Mouse (Mus musculus) thymus, adult 2 months (tissue): Measurements from ENCODE around the gene Gm884. TPM values are rescaled to one million over a fixed set of nuclear protein-coding genes. Genes with fewer than 3 reads are reported as not detected.
"Not testable (repeated sequence)": the region's sequence is repeated elsewhere in the genome, so short reads cannot be mapped to it uniquely, and the experiment has no call there.

ENCODE experiments used
- DNase-seq: peaks from one replicate; pipeline ENCODE4 v3.0.0; 2021
- H3K27ac ChIP-seq: fragments of 200-500 bp; 2 replicates; pipeline ENCODE4 v1.5.1; 2012; ENCODE audit warnings: low read length, control low read depth; ENCODE audit not compliant: control insufficient read depth, insufficient read depth
- H3K27me3 ChIP-seq: fragments of 200-500 bp; 2 replicates; pipeline ENCODE4 v1.6.1; 2012; ENCODE audit warnings: mild to moderate bottlenecking, low read length, moderate library complexity, mixed read lengths; ENCODE audit not compliant: control insufficient read depth, insufficient read depth
- H3K36me3 ChIP-seq: fragments of 200-500 bp; 2 replicates; pipeline ENCODE4 v1.6.1; 2012; ENCODE audit warnings: mild to moderate bottlenecking, low read length, moderate library complexity; ENCODE audit not compliant: control insufficient read depth, insufficient read depth
- H3K4me1 ChIP-seq: fragments of 200-500 bp; replicated peaks from 2 replicates; pipeline ENCODE4 v1.6.1; 2012; ENCODE audit warnings: low read length; ENCODE audit not compliant: control insufficient read depth, insufficient read depth
- H3K4me3 ChIP-seq: fragments of 200-500 bp; 2 replicates; pipeline ENCODE4 v1.5.1; 2012; ENCODE audit warnings: mild to moderate bottlenecking, low read length, control low read depth, moderate library complexity; ENCODE audit not compliant: control insufficient read depth, insufficient read depth
- CTCF ChIP-seq: fragments of 200-500 bp; IDR thresholded peaks from 2 replicates; pipeline ENCODE4 v1.5.1; 2012; ENCODE audit warnings: mild to moderate bottlenecking, control low read depth, low read length, moderate library complexity, borderline replicate concordance; ENCODE audit not compliant: control insufficient read depth, poor library complexity, insufficient read depth; ENCODE audit errors: extremely low read depth
- POLR2A ChIP-seq: fragments of 200-500 bp; IDR thresholded peaks from 2 replicates; pipeline ENCODE4 v1.6.1; 2012; ENCODE audit warnings: mild to moderate bottlenecking, low read length, control low read depth, moderate library complexity; ENCODE audit not compliant: control insufficient read depth, poor library complexity, insufficient read depth; ENCODE audit errors: extremely low read depth
- WGBS: fragments of 180-500 bp; shearing (Covaris S2); methylation state at CpG from one replicate; pipeline ENCODE4 v1.1.7; 2018; 5-methylcytosine and 5-hydroxymethylcytosine counted together
- polyA plus RNA-seq: library from polyadenylated mRNA; depleted of rRNA; stranded (reverse); fragments of >200 nt; gene quantifications from 2 replicates; pipeline ENCODE4 v1.2.3, GENCODE M21; 2012; rRNA removed

Gene Gm884
- polyA plus RNA-seq, 1 experiment: not detected

DNA sequence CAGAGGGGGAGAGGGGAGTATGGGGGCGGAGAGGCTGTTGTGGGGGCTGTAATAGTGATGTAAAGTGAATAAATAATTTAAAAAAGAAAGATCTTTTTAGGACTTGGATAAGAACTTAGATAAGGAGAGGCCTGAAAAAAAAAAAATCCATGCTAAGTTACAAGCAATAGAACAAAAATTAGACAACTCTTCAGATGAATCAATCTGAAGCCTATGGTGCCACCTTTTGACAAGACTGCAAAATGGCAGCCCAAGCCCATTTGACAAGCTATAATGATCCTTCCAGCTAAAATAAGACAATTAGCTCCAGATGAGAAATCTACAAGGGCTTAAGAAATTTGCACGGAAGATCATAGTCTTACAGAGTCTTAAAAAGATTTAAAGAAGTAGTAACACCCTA is 64.9 kb downstream of the Gm884 start:
- no peak for DNase-seq
- Histone ChIP-seq H3K4me1 (no peaks in the 10 kb centered on the region), H3K27me3 (no peaks in the 10 kb centered on the region)

DNA sequence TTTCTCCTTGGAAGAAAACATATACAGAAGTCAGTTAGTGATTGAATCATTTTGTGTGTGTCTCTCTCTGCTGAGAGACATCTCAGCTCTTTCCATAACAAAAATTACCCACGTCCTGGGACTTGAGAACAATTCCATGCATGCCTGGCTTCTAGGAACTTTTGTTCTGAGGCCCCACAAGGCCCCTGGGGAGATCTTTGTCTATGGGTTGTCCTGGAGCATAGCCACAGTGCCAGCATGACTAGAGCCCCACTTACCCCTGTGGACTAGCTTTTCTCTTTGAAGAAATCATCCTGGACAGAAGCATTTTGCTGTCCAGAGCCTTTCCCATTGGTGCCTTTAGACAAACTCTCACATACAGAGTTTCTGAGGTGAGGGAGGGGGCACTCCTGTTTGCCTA is 86.0 kb downstream of the Gm884 start:
- H3K27ac ChIP-seq, H3K27me3 ChIP-seq, H3K36me3 ChIP-seq, H3K4me1 ChIP-seq, DNase-seq, H3K4me3 ChIP-seq: not testable (repeated sequence)
- 56% methylated on average over 1 of the region's 1 CpGs for WGBS

More for the DNA sequence above, 64.9 kb downstream of the Gm884 start:
- H3K27ac ChIP-seq: no peak overlapping the region
- TF ChIP-seq CTCF (no peak), POLR2A (no peak)
- 77% methylated on average over 2 of the region's 2 CpGs for WGBS
- no peaks in the 10 kb centered on the region for H3K36me3 ChIP-seq
- H3K4me3 ChIP-seq: no peak overlapping the region

DNA sequence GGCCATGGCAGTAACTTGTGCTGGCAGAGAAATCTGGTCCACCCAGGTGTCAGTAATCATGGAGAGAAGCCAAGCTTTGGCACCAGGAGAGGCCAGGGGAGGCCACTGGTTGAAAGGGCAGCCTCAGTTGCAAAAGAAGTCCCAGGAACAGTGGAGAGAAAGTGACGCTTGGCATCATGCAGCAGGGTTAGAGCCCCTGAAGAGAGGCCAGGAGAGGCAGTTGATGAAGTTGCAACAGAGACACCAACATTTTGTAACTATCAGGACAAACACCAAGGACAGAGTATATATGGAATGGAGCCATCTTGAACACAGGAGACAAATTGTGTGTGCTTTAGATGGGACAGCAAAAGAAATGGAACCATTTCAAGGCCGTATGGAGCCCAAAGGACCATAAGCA is 108.8 kb downstream of the Gm884 start:
- Histone ChIP-seq H3K27me3 (no peaks in the 10 kb centered on the region), H3K36me3 (no peaks in the 10 kb centered on the region), H3K4me1 (no peaks in the 10 kb centered on the region), H3K4me3 (no peak overlapping the region), H3K27ac (no peak overlapping the region)
- 96% methylated on average over 2 of the region's 2 CpGs for WGBS
- DNase-seq: no peak
- TF ChIP-seq POLR2A: no peak
- no peak for TF ChIP-seq CTCF

DNA sequence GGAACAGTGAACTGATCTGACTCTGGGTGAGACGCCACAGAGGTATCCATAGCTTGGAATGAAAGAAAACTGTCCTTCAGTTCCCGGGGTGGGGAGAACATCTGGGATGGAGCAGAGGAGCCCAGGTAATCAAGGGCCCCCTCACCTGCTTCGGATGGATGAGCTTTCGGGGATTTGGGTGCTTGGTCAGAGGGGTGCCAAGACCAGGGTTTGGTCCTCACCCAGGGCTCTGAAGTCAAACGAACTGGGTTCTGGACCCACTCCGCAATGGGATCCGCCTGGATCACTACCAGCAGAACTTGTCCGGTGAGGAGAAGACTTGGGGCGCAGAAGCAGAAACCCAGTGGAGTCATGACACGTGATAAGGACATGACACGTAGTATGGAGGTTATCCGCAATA is 116.4 kb downstream of the Gm884 start, which contains the start of gene Lrrc37a:
Gene Lrrc37a (minus strand): TSS at position 101 of the 400 bp plus-strand sequence.
- TF ChIP-seq POLR2A (no peak), CTCF (no peak)
- Histone ChIP-seq H3K4me1 (no peaks in the 10 kb centered on the region), H3K27ac (no peak within 1 kb of the TSS), H3K36me3 (no peaks in the 10 kb centered on the region), H3K27me3 (no peaks in the 10 kb centered on the region), H3K4me3 (no peak within 1 kb of the TSS)
- DNase-seq: no peak
- WGBS: 94% methylated on average over 12 of the region's 12 CpGs

Other genes with a start within 250 kb of the Gm884 start
- gene Plekhm1, start 208.5 kb downstream of the Gm884 start, polyA plus RNA-seq: 43.6 and 46.4 TPM in 2 replicates
- gene Lrrc37a, start 116.5 kb downstream of the Gm884 start, polyA plus RNA-seq: 0.01 TPM in 1 of 2 replicates, not detected in the other
- not detected in 2 replicates for gene Lyzl6, start 17.8 kb upstream of the Gm884 start, polyA plus RNA-seq
- 0.09 TPM in 1 of 2 replicates, not detected in the other for gene Rprml, start 28.4 kb upstream of the Gm884 start, polyA plus RNA-seq
- gene Gosr2, start 76.8 kb upstream of the Gm884 start, polyA plus RNA-seq: 99.8 and 101 TPM in 2 replicates
- gene Wnt9b, start 128.7 kb upstream of the Gm884 start, polyA plus RNA-seq: 0.13 and 0.15 TPM in 2 replicates
- 0.33 and 0.43 TPM in 2 replicates for gene Wnt3, start 153.0 kb upstream of the Gm884 start, polyA plus RNA-seq